Mouse (Mus musculus): ENCODE results near the gene Rmi2.

DNA sequence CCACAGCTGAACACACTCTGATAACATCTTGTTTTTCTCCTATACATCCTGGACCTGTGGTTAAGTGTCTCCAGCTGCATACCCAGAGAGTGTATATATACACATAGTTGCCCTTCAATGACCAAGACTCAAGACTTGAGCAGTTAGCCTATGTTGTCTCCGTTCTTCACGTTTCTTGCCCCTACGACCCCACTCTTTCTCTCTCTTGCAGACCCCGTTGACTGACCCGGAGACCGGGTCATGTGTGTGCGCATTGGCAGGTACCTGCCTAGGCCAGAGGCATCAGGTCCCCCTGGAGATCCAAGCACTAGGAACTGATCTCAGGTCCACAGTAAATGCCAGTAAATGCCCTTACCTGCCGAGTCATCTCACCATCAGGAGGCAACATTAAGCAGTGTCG, 7.6 kb upstream of the Rmi2 start:
- no peak for TF ChIP-seq CTCF (conservative IDR thresholded peaks at IDR 0.05; ENCODE audit: low read length)
- no peak for TF ChIP-seq POU5F1 (IDR thresholded peaks at IDR 0.05; ENCODE audit: borderline replicate concordance, low read length)
- no peak for TF ChIP-seq NANOG (IDR thresholded peaks at IDR 0.05; ENCODE audit: borderline replicate concordance, low read length)
